Mouse (Mus musculus) intestine, postnatal 0 days (tissue): ENCODE measurements around the gene Spem1. TPM values are rescaled to one million over a fixed set of nuclear protein-coding genes. Genes with fewer than 3 reads are reported as not detected.

Source experiments
- ATAC-seq: fragments of 200-750 bp; cut with Nextera tagmentation; 2 replicates; pipeline ENCODE4 v1.8.0; 2017; ENCODE audit warnings: mild to moderate bottlenecking, moderate TSS enrichment, moderate library complexity
- H3K27ac ChIP-seq: fragments of 300-500 bp; sonication (generic); 2 replicates; pipeline ENCODE4 v1.5.1; 2014; ENCODE audit warnings: mild to moderate bottlenecking, low read depth, low read length, moderate library complexity
- H3K27me3 ChIP-seq: fragments of 300-500 bp; sonication (generic); replicated peaks from 2 replicates; pipeline ENCODE4 v1.6.1; 2014; ENCODE audit warnings: low read length, mixed read lengths; ENCODE audit not compliant: control insufficient read depth, insufficient read depth
- H3K36me3 ChIP-seq: fragments of 300-500 bp; sonication (generic); 2 replicates; pipeline ENCODE4 v1.6.1; 2014; ENCODE audit warnings: mild to moderate bottlenecking, moderate library complexity; ENCODE audit not compliant: control insufficient read depth, insufficient read depth
- H3K4me1 ChIP-seq: fragments of 300-500 bp; sonication (generic); replicated peaks from 2 replicates; pipeline ENCODE4 v1.6.1; 2014; ENCODE audit warnings: antibody characterized with exemption, low read length, mixed read lengths; ENCODE audit not compliant: control insufficient read depth, insufficient read depth
- H3K4me2 ChIP-seq: fragments of 300-500 bp; sonication (generic); replicated peaks from 2 replicates; pipeline ENCODE4 v1.6.1; 2014; ENCODE audit warnings: low read depth, mild to moderate bottlenecking, moderate library complexity
- H3K4me3 ChIP-seq: fragments of 300-500 bp; sonication (generic); 2 replicates; pipeline ENCODE4 v1.5.1; 2014; ENCODE audit warnings: low read depth, low read length
- H3K9ac ChIP-seq: fragments of 300-500 bp; sonication (generic); 2 replicates; pipeline ENCODE4 v1.6.1; 2014; ENCODE audit warnings: mild to moderate bottlenecking, low read depth, low read length
- H3K9me3 ChIP-seq: fragments of 300-500 bp; sonication (generic); 2 replicates; pipeline ENCODE4 v1.6.1; 2016; ENCODE audit warnings: mixed run types; ENCODE audit not compliant: control insufficient read depth
- CTCF ChIP-seq: sonication (generic); IDR thresholded peaks from 2 replicates; pipeline ENCODE4 v1.5.1; 2016; ENCODE audit warnings: low read depth, mild to moderate bottlenecking, control low read depth, antibody characterized with exemption, moderate library complexity
- WGBS: fragments of 180-500 bp; shearing (Covaris S2); extraction: QIAGEN DNeasy Blood & Tissue Kit; methylation state at CpG from one replicate; pipeline ENCODE4 v1.1.7; 2014; 5-methylcytosine and 5-hydroxymethylcytosine counted together
- polyA plus RNA-seq: library from polyadenylated mRNA; unstranded; fragments of >200 nt; fragmentation: Nextera tagmentation; extraction: Ambion mirVana; gene quantifications from 2 replicates; pipeline ENCODE4 v1.2.1, GENCODE M21; 2015

Spem1 gene
- polyA plus RNA-seq, 1 experiment from 2014 or later, result not detected

DNA sequence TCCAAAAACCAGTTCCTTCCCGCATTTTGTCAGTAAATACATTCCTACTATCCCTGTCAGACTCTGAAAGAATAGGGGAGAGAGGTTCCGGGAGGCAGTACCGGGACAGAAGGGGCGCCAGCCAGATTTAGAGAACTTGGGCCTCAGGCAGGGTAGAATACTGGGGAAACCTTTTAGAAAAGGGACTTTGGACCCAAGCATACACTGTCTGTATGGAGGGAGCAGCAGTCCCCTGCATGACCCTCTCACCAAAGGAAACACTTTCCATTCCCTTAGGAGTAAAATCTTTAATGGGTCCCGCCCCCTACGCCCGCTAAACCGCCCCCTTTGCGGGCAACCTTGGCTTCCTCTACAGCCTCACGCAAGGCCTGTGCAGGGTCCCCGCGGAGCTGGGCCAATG is 18.7 kb downstream of the Spem1 start:
- peak; percentile 39 for ATAC-seq
- H3K27me3 ChIP-seq, result peaks cover 13% of the 10 kb centered on the region; the same call in 1 of the 2 replicates
- peak overlapping the region; percentile 90 for H3K4me2 ChIP-seq
- H3K9me3 ChIP-seq, result no peaks in the 10 kb centered on the region
- TF ChIP-seq CTCF, result no peak
- no peaks in the 10 kb centered on the region for H3K36me3 ChIP-seq
- peak overlapping the region; percentile 46 for H3K9ac ChIP-seq
- WGBS, result 2% methylated on average over 12 of the region's 12 CpGs
- H3K4me1 ChIP-seq, result peaks cover 13% of the 10 kb centered on the region; the same call in 1 of the 2 replicates
- peak overlapping the region; percentile 55 for H3K4me3 ChIP-seq
- H3K27ac ChIP-seq, result peak overlapping the region; percentile 55

GRCm38 (mm10) chr11:69802648-69803105 is 19.3 kb downstream of the Spem1 start:
- H3K4me1 ChIP-seq, result peaks cover 13% of the 10 kb centered on the region; the same call in 1 of the 2 replicates

GRCm38 (mm10) chr11:69801379-69801977 is 20.5 kb downstream of the Spem1 start, which contains the start of gene Fgf11:
TSS of gene Fgf11 (minus strand) at chr11:69801857.
- TF ChIP-seq CTCF, result no peak
- peak within 1 kb of the TSS; percentile 46 for H3K9ac ChIP-seq
- WGBS, result 3% methylated on average over 33 of the region's 33 CpGs
- H3K4me2 ChIP-seq, result peak within 1 kb of the TSS; percentile 90
- H3K4me1 ChIP-seq, result peaks cover 13% of the 10 kb centered on the region; the same call in 1 of the 2 replicates
- no peaks in the 10 kb centered on the region for H3K9me3 ChIP-seq
- ATAC-seq, result no peak
- no peaks in the 10 kb centered on the region for H3K36me3 ChIP-seq
- H3K27me3 ChIP-seq, result peaks cover 13% of the 10 kb centered on the region; the same call in 1 of the 2 replicates
- peak within 1 kb of the TSS; percentile 5 for H3K27ac ChIP-seq
- peak within 1 kb of the TSS; percentile 55 for H3K4me3 ChIP-seq

More at GRCm38 (mm10) chr11:69802648-69803105, 19.3 kb downstream of the Spem1 start:
- Histone ChIP-seq H3K4me3 (peak overlapping the region; percentile 55), H3K36me3 (no peaks in the 10 kb centered on the region), H3K27ac (peak overlapping the region; percentile 5; the same call in 1 of the 2 replicates), H3K4me2 (peak overlapping the region; percentile 90), H3K9me3 (no peaks in the 10 kb centered on the region), H3K27me3 (peaks cover 13% of the 10 kb centered on the region; the same call in 1 of the 2 replicates), H3K9ac (peak overlapping the region; percentile 46)
- TF ChIP-seq CTCF, result no peak
- WGBS, result 1% methylated on average over 33 of the region's 33 CpGs
- ATAC-seq, result no peak

DNA sequence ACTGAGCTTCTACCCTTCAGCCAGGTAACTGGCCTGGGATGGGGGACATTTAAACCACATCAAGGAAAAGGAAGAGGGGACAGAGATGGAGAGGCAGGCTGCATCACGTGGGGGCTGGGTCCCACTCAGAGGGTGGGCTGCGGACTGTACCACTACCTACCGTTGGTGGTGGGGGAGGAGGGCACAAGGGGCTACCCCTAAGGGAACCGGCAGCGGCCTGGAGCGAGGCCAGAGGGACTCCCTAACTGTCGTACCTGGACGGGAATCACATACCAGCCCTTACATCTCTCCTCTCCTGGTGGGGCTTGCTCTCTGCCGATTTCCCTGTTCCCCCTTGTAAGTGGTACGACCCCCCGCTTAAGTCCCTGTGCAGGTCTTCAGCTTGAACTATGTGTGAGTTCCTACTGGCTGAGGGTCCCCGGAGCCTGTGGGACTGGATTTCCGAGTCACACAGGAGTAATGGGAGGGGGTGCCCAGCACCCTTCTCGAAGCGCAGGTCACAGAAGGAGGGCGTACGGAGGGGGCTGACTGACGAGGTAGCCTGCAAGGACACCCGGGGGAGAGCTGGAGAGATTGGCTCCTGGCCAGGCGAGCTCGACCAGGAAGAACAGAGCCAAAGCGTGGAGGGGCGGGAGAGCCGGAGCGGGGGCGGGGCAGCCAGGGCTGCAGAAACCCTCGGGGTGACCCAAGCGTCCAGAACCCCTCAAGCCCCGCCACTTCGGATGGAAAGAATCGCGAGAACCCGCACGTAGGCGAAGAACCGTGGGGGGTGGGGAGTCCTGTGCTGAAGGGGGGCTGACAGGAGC is 21.4 kb downstream of the Spem1 start:
- 5% methylated on average over 36 of the region's 36 CpGs for WGBS

DNA sequence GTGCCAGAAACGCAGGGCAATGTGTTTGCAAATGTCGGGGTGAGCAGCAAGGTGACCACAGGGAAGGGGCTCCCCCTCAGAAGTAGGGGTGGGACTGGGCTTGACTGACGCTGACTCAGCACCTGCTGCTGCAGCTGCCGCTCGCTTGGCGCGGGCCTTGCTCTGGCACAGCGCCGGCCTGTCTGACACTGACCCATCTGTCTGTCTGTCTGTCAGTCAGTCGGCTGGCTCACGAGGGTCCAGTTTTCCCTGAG is 21.9 kb downstream of the Spem1 start:
- WGBS, result 29% methylated on average over 11 of the region's 11 CpGs
- peak overlapping the region; percentile 90 for H3K4me2 ChIP-seq
- peaks cover 13% of the 10 kb centered on the region; the same call in 1 of the 2 replicates for H3K27me3 ChIP-seq
- peaks cover 18% of the 10 kb centered on the region; the same call in 1 of the 2 replicates for H3K4me1 ChIP-seq
- H3K36me3 ChIP-seq, result no peaks in the 10 kb centered on the region
- no peak for ATAC-seq
- no peak overlapping the region for H3K27ac ChIP-seq
- no peaks in the 10 kb centered on the region for H3K9me3 ChIP-seq
- no peak overlapping the region; the same call in 1 of the 2 replicates for H3K4me3 ChIP-seq
- TF ChIP-seq CTCF, result no peak
- no peak overlapping the region for H3K9ac ChIP-seq

More for the DNA sequence above, 21.4 kb downstream of the Spem1 start:
- Histone ChIP-seq H3K27me3 (peaks cover 13% of the 10 kb centered on the region; the same call in 1 of the 2 replicates), H3K4me1 (peaks cover 16% of the 10 kb centered on the region; the same call in 1 of the 2 replicates), H3K4me3 (peak overlapping the region; percentile 46), H3K4me2 (peak overlapping the region; percentile 90), H3K9me3 (no peaks in the 10 kb centered on the region), H3K27ac (no peak overlapping the region), H3K36me3 (no peaks in the 10 kb centered on the region), H3K9ac (peak overlapping the region; percentile 46)
- no peak for TF ChIP-seq CTCF
- no peak for ATAC-seq

DNA sequence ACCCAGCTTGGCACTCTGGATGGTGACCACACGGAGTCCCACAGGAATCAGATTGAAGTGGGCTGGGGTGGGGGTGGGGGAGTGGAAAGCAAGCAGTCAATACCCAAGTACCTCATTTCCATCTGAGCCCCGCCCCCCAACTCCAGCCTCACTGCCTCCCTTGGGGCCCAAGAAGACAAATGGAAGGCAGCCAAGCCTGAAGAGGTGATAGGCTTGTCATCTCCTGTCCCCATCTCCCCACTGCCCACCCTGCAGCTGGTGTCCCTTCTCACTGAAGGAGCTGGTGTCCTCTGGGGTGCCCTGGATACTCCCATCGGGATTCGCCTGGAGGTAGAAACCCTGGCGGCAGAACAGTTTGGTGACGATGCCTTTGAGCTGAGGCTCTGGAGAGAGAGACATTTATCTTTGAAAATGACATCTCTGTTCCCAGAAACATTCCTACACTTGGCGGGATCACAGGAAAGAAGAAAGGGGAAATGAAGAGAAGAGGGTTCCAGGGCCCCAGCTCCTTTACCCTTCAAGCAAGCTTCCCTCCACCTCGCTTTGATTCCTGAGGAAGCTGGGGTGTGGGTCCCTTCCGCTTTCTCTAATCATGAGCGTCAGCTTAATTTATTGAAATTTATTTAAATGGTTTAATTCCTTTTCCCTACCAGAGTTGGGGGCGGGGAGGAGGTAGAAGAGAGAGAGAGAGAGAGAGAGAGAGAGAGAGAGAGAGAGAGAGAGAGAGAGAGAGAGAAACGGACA is 22.4 kb downstream of the Spem1 start:
- ATAC-seq, result no peak
- 48% methylated on average over 12 of the region's 12 CpGs for WGBS
- Histone ChIP-seq H3K27me3 (peaks cover 13% of the 10 kb centered on the region; the same call in 1 of the 2 replicates), H3K4me3 (no peak overlapping the region), H3K9me3 (no peaks in the 10 kb centered on the region), H3K9ac (no peak overlapping the region), H3K4me2 (peak overlapping the region; percentile 90; the same call in 1 of the 2 replicates), H3K36me3 (no peaks in the 10 kb centered on the region), H3K4me1 (peaks cover 18% of the 10 kb centered on the region; the same call in 1 of the 2 replicates), H3K27ac (no peak overlapping the region)
- TF ChIP-seq CTCF, result no peak
